Mouse (Mus musculus) embryonic facial prominence, embryonic 10.5 days (tissue): ENCODE results near the gene Wdfy1. TPM values are rescaled to one million over a fixed set of nuclear protein-coding genes. Genes with fewer than 3 reads are reported as not detected.

Experiments used
- DNase-seq: peaks from one replicate; pipeline ENCODE4 v3.0.0-alpha.2; 2017; ENCODE audit warnings: low spot score
- H3K27ac ChIP-seq: fragments of 300-500 bp; sonication (generic); replicated peaks from 2 replicates; pipeline ENCODE4 v1.5.1; 2016; ENCODE audit warnings: mild to moderate bottlenecking
- H3K27me3 ChIP-seq: fragments of 300-500 bp; sonication (generic); replicated peaks from 2 replicates; pipeline ENCODE4 v1.6.1; 2016; ENCODE audit warnings: low read depth, mild to moderate bottlenecking; ENCODE audit not compliant: poor library complexity, severe bottlenecking
- H3K36me3 ChIP-seq: fragments of 300-500 bp; sonication (generic); replicated peaks from 2 replicates; pipeline ENCODE4 v1.6.1; 2016; ENCODE audit warnings: mild to moderate bottlenecking, moderate library complexity
- H3K4me1 ChIP-seq: fragments of 300-500 bp; sonication (generic); 2 replicates; pipeline ENCODE4 v1.6.1; 2016
- H3K4me3 ChIP-seq: fragments of 300-500 bp; sonication (generic); 2 replicates; pipeline ENCODE4 v1.5.1; 2016; ENCODE audit warnings: mild to moderate bottlenecking, moderate library complexity
- H3K9me3 ChIP-seq: fragments of 300-500 bp; sonication (generic); 2 replicates; pipeline ENCODE4 v1.6.1; 2016; ENCODE audit warnings: mild to moderate bottlenecking
- WGBS: fragments of 180-500 bp; shearing (Covaris S2); methylation state at CpG from one replicate; pipeline ENCODE4 v1.1.7; 2016; 5-methylcytosine and 5-hydroxymethylcytosine counted together
- polyA plus RNA-seq: library from polyadenylated mRNA; unstranded; fragments of >200 nt; fragmentation: Nextera tagmentation; extraction: Ambion mirVana; gene quantifications from 2 replicates; pipeline ENCODE4 v1.2.1, GENCODE M21; 2016

Gene Wdfy1
- polyA plus RNA-seq, 1 experiment from 2014 or later: 34.4 TPM

DNA sequence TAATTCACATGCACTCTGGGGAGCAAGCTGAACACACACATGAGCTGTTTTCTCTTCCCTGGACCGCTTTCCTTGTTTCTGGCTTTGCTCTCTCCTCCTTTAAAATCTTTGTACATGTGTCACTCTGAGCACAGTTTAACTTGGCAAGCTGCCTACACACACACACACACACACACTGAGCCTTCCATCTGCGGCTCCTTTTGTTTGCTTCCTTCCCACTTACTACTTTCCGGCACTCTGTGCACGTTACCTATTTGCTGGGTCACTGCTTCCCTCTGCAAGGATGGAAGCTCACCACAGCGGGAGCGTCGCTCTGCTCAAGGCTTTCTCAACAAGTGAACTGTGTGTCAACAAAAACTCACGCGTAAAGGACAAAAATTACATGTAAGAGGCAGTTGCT, 78.6 kb downstream of the Wdfy1 start:
- H3K36me3 ChIP-seq: no peaks in the 10 kb centered on the region
- no peaks in the 10 kb centered on the region for H3K27me3 ChIP-seq
- no peak overlapping the region for H3K27ac ChIP-seq
- H3K9me3 ChIP-seq: no peaks in the 10 kb centered on the region
- no peaks in the 10 kb centered on the region; the same call in 1 of the 2 replicates for H3K4me1 ChIP-seq
- H3K4me3 ChIP-seq: no peak overlapping the region
- no peak for DNase-seq
- WGBS: 73% methylated on average over 9 of the region's 9 CpGs

DNA sequence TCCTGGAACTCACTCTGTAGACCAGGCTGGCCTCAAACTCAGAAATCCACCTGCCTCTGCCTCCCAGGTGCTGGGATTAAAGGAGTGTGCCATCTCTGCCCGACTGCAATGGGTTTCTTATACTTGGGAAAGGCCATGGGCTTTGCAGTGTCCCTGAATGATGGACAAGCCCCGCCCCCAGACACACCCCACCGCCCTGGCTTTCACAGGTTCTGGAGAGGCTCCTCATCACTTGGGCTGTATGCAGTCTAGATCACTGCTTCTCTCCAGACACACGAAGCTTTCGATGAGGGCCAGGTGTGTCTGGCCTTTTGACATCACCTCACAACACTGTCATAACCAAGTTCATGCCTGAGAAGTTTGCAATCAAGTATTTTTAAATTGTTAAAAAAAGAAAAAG, 79.0 kb downstream of the Wdfy1 start:
- H3K36me3 ChIP-seq: no peaks in the 10 kb centered on the region
- H3K27me3 ChIP-seq: no peaks in the 10 kb centered on the region
- no peak overlapping the region for H3K27ac ChIP-seq
- DNase-seq: no peak
- WGBS: 72% methylated on average over 5 of the region's 5 CpGs
- H3K9me3 ChIP-seq: no peaks in the 10 kb centered on the region
- no peaks in the 10 kb centered on the region; the same call in 1 of the 2 replicates for H3K4me1 ChIP-seq
- H3K4me3 ChIP-seq: no peak overlapping the region

DNA sequence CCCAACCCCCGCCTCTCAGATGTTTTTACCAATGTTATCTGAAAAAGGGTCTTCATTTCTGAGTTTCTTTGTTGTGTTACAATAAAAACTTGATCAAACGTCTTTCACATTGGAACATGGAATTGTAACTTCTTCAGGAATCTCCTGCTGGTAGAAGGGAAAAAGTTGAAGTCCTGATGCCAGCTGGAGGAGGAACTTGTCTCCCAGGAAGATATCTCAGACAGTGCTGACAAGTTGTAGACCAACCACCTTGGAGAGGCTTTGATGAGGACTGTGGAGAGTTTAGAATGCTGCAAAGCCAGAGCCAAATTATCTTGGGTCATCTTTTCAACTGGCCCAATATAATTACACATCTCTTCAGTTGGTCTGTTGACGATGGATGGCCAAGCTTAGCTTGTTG, 83.5 kb downstream of the Wdfy1 start:
- 0 out of 2 replicates have a peak, but pooled peaks cover 2% of the 10 kb centered on the region for H3K9me3 ChIP-seq
- WGBS: 86% methylated on average over 3 of the region's 3 CpGs
- no peak overlapping the region for H3K27ac ChIP-seq
- no peak for DNase-seq
- H3K4me1 ChIP-seq: no peaks in the 10 kb centered on the region; the same call in 1 of the 2 replicates
- no peak overlapping the region for H3K4me3 ChIP-seq
- no peaks in the 10 kb centered on the region for H3K36me3 ChIP-seq
- H3K27me3 ChIP-seq: no peaks in the 10 kb centered on the region

DNA sequence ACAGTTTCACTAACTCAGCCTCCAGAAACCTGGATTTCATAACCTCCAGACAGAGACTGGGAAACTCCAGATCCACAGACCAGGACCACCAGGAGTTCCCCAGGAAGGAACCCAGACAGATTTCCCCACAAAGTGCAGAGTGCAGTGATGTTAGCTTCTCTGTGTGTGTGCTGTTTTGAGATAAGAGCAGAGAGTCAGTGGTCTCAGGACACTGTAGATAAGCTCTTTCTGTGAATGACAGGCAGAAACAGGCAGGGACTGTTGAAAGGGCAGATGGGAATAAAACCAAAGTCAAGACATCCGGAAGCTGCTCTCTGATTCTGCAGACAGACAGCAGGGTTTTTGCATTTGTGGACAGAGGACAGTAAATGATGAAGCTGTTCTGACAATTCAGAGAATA, 88.7 kb downstream of the Wdfy1 start:
- Histone ChIP-seq H3K4me3 (no peak overlapping the region), H3K27me3 (no peaks in the 10 kb centered on the region), H3K4me1 (no peaks in the 10 kb centered on the region), H3K36me3 (no peaks in the 10 kb centered on the region), H3K9me3 (0 out of 2 replicates have a peak, but pooled peaks cover 2% of the 10 kb centered on the region), H3K27ac (no peak overlapping the region)
- 89% methylated on average over 1 of the region's 1 CpGs for WGBS
- no peak for DNase-seq

DNA sequence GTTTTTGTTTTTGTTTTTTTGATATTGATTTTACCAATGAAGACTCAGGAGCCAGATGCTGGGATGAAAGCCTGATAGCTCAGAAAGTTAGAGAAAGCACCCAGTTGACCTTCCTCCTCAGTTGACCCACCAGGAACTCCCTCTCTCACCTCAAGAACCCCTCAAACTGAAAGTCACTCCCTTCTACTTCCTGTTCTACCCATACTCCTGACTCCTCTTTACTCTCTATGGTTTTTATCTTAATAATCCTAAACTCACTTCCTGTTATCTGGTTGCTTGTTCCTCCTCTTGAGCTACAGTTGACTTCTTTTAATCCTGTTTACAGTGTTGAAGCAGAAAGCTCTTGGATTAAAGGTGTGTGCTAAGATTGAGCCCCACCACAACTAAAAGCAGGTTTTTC, 91.9 kb downstream of the Wdfy1 start:
- Histone ChIP-seq H3K27me3 (no peaks in the 10 kb centered on the region), H3K4me3 (no peak overlapping the region), H3K36me3 (no peaks in the 10 kb centered on the region), H3K9me3 (0 out of 2 replicates have a peak, but pooled peaks cover 2% of the 10 kb centered on the region), H3K4me1 (no peaks in the 10 kb centered on the region), H3K27ac (no peak overlapping the region)
- no peak for DNase-seq

DNA sequence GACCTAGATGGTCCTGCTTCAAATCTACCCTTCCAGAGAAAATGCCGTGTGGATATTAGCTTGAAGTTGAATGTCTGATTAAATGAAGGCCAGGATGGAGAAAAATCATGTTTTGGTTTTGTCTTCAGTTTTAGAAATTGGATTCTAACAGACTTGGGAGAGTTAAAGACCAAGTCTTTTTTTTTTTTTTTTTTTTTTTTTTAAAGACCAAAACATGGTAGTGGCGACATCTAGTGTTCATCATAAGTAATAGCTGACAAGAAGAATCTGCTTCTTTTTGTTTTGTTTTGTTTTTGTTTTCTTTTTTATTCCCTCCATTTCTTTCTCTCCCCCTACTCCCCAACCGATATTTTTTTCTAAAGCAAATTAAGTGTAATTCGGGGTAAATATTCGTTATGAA, 93.0 kb downstream of the Wdfy1 start:
- no peak for DNase-seq
- Histone ChIP-seq H3K36me3 (no peaks in the 10 kb centered on the region), H3K27me3 (no peaks in the 10 kb centered on the region), H3K9me3 (0 out of 2 replicates have a peak, but pooled peaks cover 2% of the 10 kb centered on the region), H3K4me3 (no peak overlapping the region), H3K4me1 (no peaks in the 10 kb centered on the region), H3K27ac (no peak overlapping the region)
- 16% methylated on average over 5 of the region's 5 CpGs for WGBS

DNA sequence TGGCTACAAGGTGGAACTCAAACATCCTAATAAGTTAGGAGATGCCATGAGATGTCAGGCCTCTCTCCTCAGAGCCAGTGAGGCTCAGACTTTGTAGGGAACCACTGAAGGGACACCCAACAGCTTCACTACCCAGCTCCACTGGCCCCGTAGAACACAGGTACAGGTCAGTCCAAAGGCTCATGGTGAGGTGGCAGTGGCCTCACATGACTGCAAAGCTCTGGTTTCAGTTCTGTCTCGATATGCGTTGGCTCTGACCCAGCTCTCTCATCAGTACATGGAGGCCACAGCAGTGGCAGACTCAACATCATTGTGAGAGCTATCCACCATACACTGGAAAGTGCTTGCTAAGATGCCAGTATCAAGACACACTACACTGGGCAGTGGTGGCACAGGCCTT, 95.2 kb downstream of the Wdfy1 start:
- Histone ChIP-seq H3K36me3 (no peaks in the 10 kb centered on the region), H3K9me3 (no peaks in the 10 kb centered on the region), H3K4me1 (no peaks in the 10 kb centered on the region), H3K27ac (no peak overlapping the region), H3K4me3 (no peak overlapping the region), H3K27me3 (no peaks in the 10 kb centered on the region)
- WGBS: 95% methylated on average over 3 of the region's 3 CpGs
- DNase-seq: no peak

DNA sequence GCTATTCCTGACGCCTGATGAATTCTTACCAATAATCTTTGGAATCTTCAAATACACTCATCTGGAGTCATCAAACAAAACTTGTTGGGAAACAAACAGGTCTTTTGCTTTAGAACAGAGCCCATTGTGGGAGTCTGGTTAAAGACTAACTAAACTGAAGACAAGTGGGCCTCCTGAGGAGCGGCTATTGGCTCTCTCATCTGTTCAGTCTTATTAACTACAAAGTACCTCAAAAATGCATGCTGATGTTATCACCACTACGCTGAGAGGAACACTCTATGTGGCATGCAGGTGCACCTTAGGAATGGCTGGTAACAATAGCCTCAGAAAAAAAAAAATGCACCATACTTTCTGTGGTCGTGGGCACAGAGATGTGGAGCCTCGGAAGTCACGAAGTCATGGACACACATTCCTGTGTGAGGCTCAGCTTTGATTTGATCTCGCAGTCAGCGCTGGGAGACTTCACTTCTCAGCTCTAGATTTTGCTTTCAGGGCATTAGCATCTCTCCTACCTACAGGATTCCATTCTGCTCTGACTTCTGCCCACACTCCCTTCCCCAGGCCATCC, 97.7 kb downstream of the Wdfy1 start:
- Histone ChIP-seq H3K27me3 (peaks cover 11% of the 10 kb centered on the region), H3K4me1 (peaks cover 1% of the 10 kb centered on the region), H3K27ac (no peak overlapping the region), H3K4me3 (no peak overlapping the region), H3K36me3 (no peaks in the 10 kb centered on the region), H3K9me3 (no peaks in the 10 kb centered on the region)
- DNase-seq: no peak
- 78% methylated on average over 8 of the region's 8 CpGs for WGBS

DNA sequence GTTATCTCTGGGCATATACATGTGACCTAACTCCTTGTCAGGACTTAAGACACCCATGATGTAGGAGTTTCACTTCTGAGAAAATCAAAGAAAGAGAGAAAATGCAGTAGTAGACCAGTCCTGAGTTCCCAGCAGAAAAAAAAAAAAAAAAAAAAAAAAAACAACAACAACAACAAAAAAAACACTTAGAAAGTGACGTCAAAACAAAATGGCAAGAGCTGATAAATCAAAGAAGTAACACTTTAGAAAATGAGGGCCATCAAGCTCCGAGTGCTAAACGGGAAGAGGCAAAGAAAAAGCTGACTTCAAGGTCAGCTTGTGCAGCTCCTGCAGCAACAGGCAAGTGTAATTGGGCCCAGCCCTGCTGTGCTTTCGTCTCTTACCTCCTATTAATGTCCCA, 100.2 kb downstream of the Wdfy1 start:
- Histone ChIP-seq H3K36me3 (no peaks in the 10 kb centered on the region), H3K4me1 (peaks cover 24% of the 10 kb centered on the region), H3K4me3 (no peak overlapping the region), H3K27me3 (peaks cover 35% of the 10 kb centered on the region), H3K27ac (no peak overlapping the region), H3K9me3 (no peaks in the 10 kb centered on the region)
- 65% methylated on average over 4 of the region's 4 CpGs for WGBS
- DNase-seq: no peak

DNA sequence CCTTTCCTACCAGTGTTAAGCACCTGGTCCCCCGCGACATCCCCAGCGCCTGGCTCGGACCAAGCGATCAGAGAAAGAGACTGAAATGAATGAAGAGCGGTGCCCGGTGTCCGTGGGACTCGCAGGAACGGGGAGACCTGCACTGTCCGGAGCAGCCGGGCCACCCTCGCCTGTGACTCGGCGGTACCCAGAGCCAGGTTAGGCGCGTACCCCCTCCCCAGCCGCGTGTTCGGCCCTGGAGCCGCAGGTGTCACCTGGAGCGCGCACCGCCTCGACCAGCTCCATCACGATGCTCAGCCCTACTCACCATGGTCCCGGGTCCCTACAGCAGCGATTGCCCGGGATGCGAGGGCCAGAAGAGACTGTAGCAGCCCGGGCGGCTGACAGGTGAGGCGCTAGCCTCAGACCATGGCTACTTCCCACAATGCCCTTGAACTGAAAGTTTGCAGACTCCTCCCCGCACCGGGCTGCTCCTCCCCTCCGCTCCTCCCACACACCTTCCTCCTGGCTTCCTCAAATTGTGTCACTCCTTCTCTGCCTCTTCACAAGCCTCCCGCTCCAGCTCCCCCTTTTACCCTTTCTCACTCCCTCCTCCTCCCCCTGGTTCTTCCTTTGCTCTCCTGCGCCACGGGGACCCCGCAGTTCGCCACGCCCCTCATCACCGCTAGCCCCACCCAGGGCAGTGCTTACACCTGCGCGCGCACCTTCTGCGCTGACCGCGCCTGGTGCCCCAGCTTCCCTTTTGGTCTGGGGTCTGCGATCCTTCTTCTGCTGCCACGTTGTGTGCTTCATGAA, 104.2 kb downstream of the Wdfy1 start, which contains the start of gene Ap1s3:
Gene Ap1s3 (minus strand): TSS at position 430 of the 795 bp plus-strand sequence.
- no peaks in the 10 kb centered on the region for H3K36me3 ChIP-seq
- peak; percentile 86 for DNase-seq
- no peaks in the 10 kb centered on the region for H3K9me3 ChIP-seq
- H3K27ac ChIP-seq: peak within 1 kb of the TSS; percentile 73
- peaks cover 25% of the 10 kb centered on the region for H3K4me1 ChIP-seq
- peaks cover 48% of the 10 kb centered on the region for H3K27me3 ChIP-seq
- peak within 1 kb of the TSS; percentile 80 for H3K4me3 ChIP-seq
- WGBS: under 1% methylated on average over 51 of the region's 51 CpGs

DNA sequence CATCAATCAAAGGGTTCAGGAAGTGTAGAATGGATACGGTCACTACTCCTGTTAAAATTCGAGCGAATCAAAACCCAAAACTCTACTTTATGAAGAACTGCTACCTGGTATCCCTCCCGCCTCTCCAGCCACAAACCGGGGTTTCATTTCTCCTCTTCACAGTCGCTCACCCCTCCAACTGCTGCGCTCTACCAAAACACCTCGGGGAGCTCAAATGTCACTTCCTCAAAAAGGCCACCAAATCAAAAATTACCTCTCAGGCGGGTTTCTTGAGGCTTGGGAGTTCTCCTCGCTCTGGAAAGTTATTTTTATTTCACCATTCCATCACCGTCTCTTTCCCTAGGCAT, 104.8 kb downstream of the Wdfy1 start:
- Histone ChIP-seq H3K36me3 (no peaks in the 10 kb centered on the region), H3K27me3 (peaks cover 48% of the 10 kb centered on the region), H3K27ac (0 out of 2 replicates have a peak overlapping the region, but pooled peaks have one; percentile 73), H3K4me3 (peak overlapping the region; percentile 80), H3K9me3 (no peaks in the 10 kb centered on the region), H3K4me1 (peaks cover 28% of the 10 kb centered on the region)
- no peak for DNase-seq
- 2% methylated on average over 11 of the region's 11 CpGs for WGBS

DNA sequence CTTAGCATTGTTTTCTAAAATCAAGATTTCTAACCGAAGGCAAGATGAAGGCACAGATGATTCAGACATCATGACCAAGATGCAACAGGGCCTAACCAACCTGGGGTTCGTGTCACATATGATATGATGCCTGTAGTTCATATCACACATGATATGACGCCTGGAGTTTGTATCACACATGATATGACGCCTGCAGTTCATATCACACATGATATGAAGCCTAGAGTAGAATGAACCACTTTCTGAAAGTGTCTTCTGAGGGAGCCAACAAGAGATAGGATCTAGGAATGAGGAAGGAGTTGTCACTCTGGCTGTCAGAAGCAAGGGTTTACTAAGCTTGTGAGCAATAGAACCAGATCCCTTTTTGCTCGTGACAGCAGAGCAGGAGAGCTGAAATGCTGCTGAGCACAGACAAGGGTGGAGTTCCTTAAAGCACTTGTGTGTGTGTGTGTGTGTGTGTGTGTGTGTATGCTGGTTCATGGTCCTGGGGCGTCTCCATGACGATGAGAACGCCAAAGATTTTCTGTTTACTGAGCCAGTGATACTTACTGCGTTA, 106.4 kb downstream of the Wdfy1 start:
- WGBS: 84% methylated on average over 9 of the region's 9 CpGs
- no peak overlapping the region for H3K4me3 ChIP-seq
- no peaks in the 10 kb centered on the region for H3K9me3 ChIP-seq
- H3K4me1 ChIP-seq: peaks cover 28% of the 10 kb centered on the region
- H3K27ac ChIP-seq: no peak overlapping the region
- DNase-seq: no peak
- H3K27me3 ChIP-seq: peaks cover 48% of the 10 kb centered on the region
- no peaks in the 10 kb centered on the region for H3K36me3 ChIP-seq

DNA sequence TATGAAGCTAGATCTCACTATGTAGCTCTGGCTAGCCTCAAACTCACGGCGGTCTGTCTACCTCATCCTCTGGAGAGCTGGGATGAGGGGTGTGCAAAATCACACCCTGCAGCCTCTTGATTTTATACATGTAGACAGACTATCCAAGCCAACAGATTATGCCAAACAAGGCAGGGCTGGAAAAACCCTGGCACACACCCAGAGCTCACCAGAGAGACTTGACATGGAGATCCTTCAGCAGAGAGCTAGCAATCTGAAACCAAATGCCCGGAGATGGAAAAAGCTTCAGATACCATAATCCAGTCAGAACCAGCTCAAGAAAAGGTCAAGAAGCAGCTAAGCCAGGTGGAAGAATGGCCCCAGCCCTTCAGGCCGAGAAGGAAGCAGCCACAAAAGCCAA, 111.0 kb downstream of the Wdfy1 start:
- Histone ChIP-seq H3K4me1 (peaks cover 2% of the 10 kb centered on the region; the same call in 1 of the 2 replicates), H3K9me3 (no peaks in the 10 kb centered on the region), H3K36me3 (no peaks in the 10 kb centered on the region), H3K27me3 (peaks cover 4% of the 10 kb centered on the region; the same call in 1 of the 2 replicates), H3K4me3 (no peak overlapping the region), H3K27ac (no peak overlapping the region)
- 91% methylated on average over 4 of the region's 4 CpGs for WGBS
- DNase-seq: no peak
